Mouse (Mus musculus) midbrain, embryonic 16.5 days (tissue): ENCODE data around the gene Trnp1. TPM values are rescaled to one million over a fixed set of nuclear protein-coding genes. Genes with fewer than 3 reads are reported as not detected.

Source experiments
- ATAC-seq: fragments of 200-750 bp; cut with Nextera tagmentation; 2 replicates; pipeline ENCODE4 v1.8.0; 2017; ENCODE audit warnings: moderate TSS enrichment
- H3K27ac ChIP-seq: fragments of 300-500 bp; sonication (generic); 2 replicates; pipeline ENCODE4 v1.5.1; 2014; ENCODE audit warnings: mild to moderate bottlenecking, low read length, mixed read lengths
- H3K27me3 ChIP-seq: fragments of 300-500 bp; sonication (generic); 2 replicates; pipeline ENCODE4 v1.6.1; 2014; ENCODE audit warnings: low read depth, low read length, mixed read lengths; ENCODE audit not compliant: control insufficient read depth, insufficient read depth
- H3K36me3 ChIP-seq: fragments of 300-500 bp; sonication (generic); 2 replicates; pipeline ENCODE4 v1.6.1; 2014; ENCODE audit warnings: mild to moderate bottlenecking, low read length, moderate library complexity, mixed read lengths; ENCODE audit not compliant: control insufficient read depth, insufficient read depth
- H3K4me1 ChIP-seq: fragments of 300-500 bp; sonication (generic); 2 replicates; pipeline ENCODE4 v1.6.1; 2014; ENCODE audit warnings: mild to moderate bottlenecking, low read length, mixed read lengths; ENCODE audit not compliant: control insufficient read depth, insufficient read depth
- H3K4me2 ChIP-seq: fragments of 300-500 bp; sonication (generic); 2 replicates; pipeline ENCODE4 v1.6.1; 2014; ENCODE audit warnings: mild to moderate bottlenecking, low read length, mixed read lengths
- H3K4me3 ChIP-seq: fragments of 300-500 bp; sonication (generic); 2 replicates; pipeline ENCODE4 v1.5.1; 2014; ENCODE audit warnings: low read depth, mild to moderate bottlenecking, low read length, moderate library complexity, mixed read lengths
- H3K9ac ChIP-seq: fragments of 300-500 bp; sonication (generic); 2 replicates; pipeline ENCODE4 v1.6.1; 2014; ENCODE audit warnings: low read depth, low read length, mixed read lengths
- H3K9me3 ChIP-seq: fragments of 300-500 bp; sonication (generic); replicated peaks from 2 replicates; pipeline ENCODE4 v1.6.1; 2014; ENCODE audit warnings: mild to moderate bottlenecking, low read length, mixed read lengths; ENCODE audit not compliant: control insufficient read depth, poor library complexity, severe bottlenecking
- WGBS: fragments of 180-500 bp; shearing (Covaris S2); extraction: QIAGEN DNeasy Blood & Tissue Kit; methylation state at CpG from one replicate; pipeline ENCODE4 v1.1.7; 2014; 5-methylcytosine and 5-hydroxymethylcytosine counted together
- polyA plus RNA-seq: library from polyadenylated mRNA; unstranded; fragments of >200 nt; fragmentation: Nextera tagmentation; extraction: Ambion mirVana; gene quantifications from 2 replicates; pipeline ENCODE4 v1.2.1, GENCODE M21; 2015

Trnp1 gene
- polyA plus RNA-seq, 1 experiment from 2014 or later = 8.2 TPM

GRCm38 (mm10) chr4:133497461-133498159, 740 bp downstream of the Trnp1 start:
- peak overlapping the region; percentile 80 for H3K4me2 ChIP-seq
- no peak overlapping the region for H3K27ac ChIP-seq
- peaks cover 45% of the 10 kb centered on the region for H3K27me3 ChIP-seq
- peak overlapping the region; percentile 76 for H3K9ac ChIP-seq
- peaks cover 15% of the 10 kb centered on the region for H3K4me1 ChIP-seq
- peak; percentile 69 for ATAC-seq
- H3K9me3 ChIP-seq = no peaks in the 10 kb centered on the region
- under 1% methylated on average over 64 of the region's 70 CpGs for WGBS
- peak overlapping the region; percentile 62 for H3K4me3 ChIP-seq
- H3K36me3 ChIP-seq = no peaks in the 10 kb centered on the region

- Histone ChIP-seq H3K27ac (no peak overlapping the region), H3K4me1 (peaks cover 15% of the 10 kb centered on the region), H3K9me3 (no peaks in the 10 kb centered on the region), H3K9ac (no peak overlapping the region), H3K4me3 (peak overlapping the region; percentile 62), H3K27me3 (peaks cover 45% of the 10 kb centered on the region), H3K36me3 (no peaks in the 10 kb centered on the region), H3K4me2 (peak overlapping the region; percentile 80)
- no peak for ATAC-seq
- WGBS = 23% methylated on average over 6 of the region's 6 CpGs
Measured at GRCm38 (mm10) chr4:133496738-133497445, 1.5 kb downstream of the Trnp1 start.

- ATAC-seq = no peak
- H3K9me3 ChIP-seq = no peaks in the 10 kb centered on the region
- WGBS = 25% methylated on average over 7 of the region's 7 CpGs
- H3K27ac ChIP-seq = no peak overlapping the region
- H3K4me1 ChIP-seq = peaks cover 15% of the 10 kb centered on the region
- H3K36me3 ChIP-seq = no peaks in the 10 kb centered on the region
- H3K4me2 ChIP-seq = no peak overlapping the region
- H3K4me3 ChIP-seq = no peak overlapping the region
- H3K27me3 ChIP-seq = peaks cover 40% of the 10 kb centered on the region
- H3K9ac ChIP-seq = no peak overlapping the region
Measured at GRCm38 (mm10) chr4:133495711-133496110, 2.6 kb downstream of the Trnp1 start.

- H3K27me3 ChIP-seq = peaks cover 34% of the 10 kb centered on the region
- WGBS = 78% methylated on average over 4 of the region's 4 CpGs
Measured at GRCm38 (mm10) chr4:133494867-133495266, 3.5 kb downstream of the Trnp1 start.

GRCm38 (mm10) chr4:133494432-133494831, 3.9 kb downstream of the Trnp1 start:
- H3K9ac ChIP-seq = no peak overlapping the region
- H3K27ac ChIP-seq = no peak overlapping the region
- no peaks in the 10 kb centered on the region for H3K9me3 ChIP-seq
- no peak for ATAC-seq
- H3K4me1 ChIP-seq = peaks cover 15% of the 10 kb centered on the region
- peak overlapping the region; percentile 56 for H3K4me2 ChIP-seq
- H3K4me3 ChIP-seq = peak overlapping the region; percentile 27
- H3K36me3 ChIP-seq = no peaks in the 10 kb centered on the region
- peaks cover 30% of the 10 kb centered on the region for H3K27me3 ChIP-seq
- under 1% methylated on average over 12 of the region's 12 CpGs for WGBS

More at GRCm38 (mm10) chr4:133494867-133495266, 3.5 kb downstream of the Trnp1 start:
- H3K9ac ChIP-seq = no peak overlapping the region
- no peaks in the 10 kb centered on the region for H3K9me3 ChIP-seq
- H3K27ac ChIP-seq = no peak overlapping the region
- no peak overlapping the region for H3K4me2 ChIP-seq
- no peaks in the 10 kb centered on the region for H3K36me3 ChIP-seq
- no peak overlapping the region for H3K4me3 ChIP-seq
- no peak for ATAC-seq
- peaks cover 15% of the 10 kb centered on the region for H3K4me1 ChIP-seq

- no peak overlapping the region; the same call in 1 of the 2 replicates for H3K4me3 ChIP-seq
- no peak overlapping the region for H3K9ac ChIP-seq
- peak overlapping the region; percentile 56 for H3K4me2 ChIP-seq
- whole genome bisulfite sequencing = 28% methylated on average over 9 of the region's 12 CpGs
- no peak overlapping the region for H3K27ac ChIP-seq
- H3K4me1 ChIP-seq = peaks cover 14% of the 10 kb centered on the region
- peaks cover 25% of the 10 kb centered on the region for H3K27me3 ChIP-seq
- no peaks in the 10 kb centered on the region for H3K9me3 ChIP-seq
- H3K36me3 ChIP-seq = no peaks in the 10 kb centered on the region
- no peak for ATAC-seq
Measured at GRCm38 (mm10) chr4:133493895-133494294, 4.5 kb downstream of the Trnp1 start.

- Histone ChIP-seq H3K27me3 (peaks cover 20% of the 10 kb centered on the region), H3K9ac (no peak overlapping the region), H3K4me2 (no peak overlapping the region), H3K36me3 (no peaks in the 10 kb centered on the region), H3K4me1 (peaks cover 7% of the 10 kb centered on the region; the same call in 1 of the 2 replicates), H3K27ac (no peak overlapping the region), H3K9me3 (no peaks in the 10 kb centered on the region), H3K4me3 (no peak overlapping the region)
- 53% methylated on average over 10 of the region's 10 CpGs for WGBS
- no peak for ATAC-seq
Measured at GRCm38 (mm10) chr4:133491800-133492199, 6.5 kb downstream of the Trnp1 start.

GRCm38 (mm10) chr4:133489489-133490245, 8.7 kb downstream of the Trnp1 start:
- ATAC-seq = no peak
- WGBS = 71% methylated on average over 4 of the region's 4 CpGs
- no peaks in the 10 kb centered on the region for H3K9me3 ChIP-seq

More at GRCm38 (mm10) chr4:133489489-133490245, 8.7 kb downstream of the Trnp1 start:
- Histone ChIP-seq H3K27me3 (no peaks in the 10 kb centered on the region; the same call in 1 of the 2 replicates), H3K36me3 (no peaks in the 10 kb centered on the region), H3K27ac (no peak overlapping the region), H3K4me3 (no peak overlapping the region), H3K4me1 (peaks cover 4% of the 10 kb centered on the region; the same call in 1 of the 2 replicates), H3K9ac (no peak overlapping the region), H3K4me2 (no peak overlapping the region)
